Mouse (Mus musculus): ENCODE measurements at regions not wholly inside any gene's neighbourhood (a gene's known extent, or its start where the extent isn't known, plus 50 kb on each side); places are given as distances from the start of the nearest gene placed in this dataset.

GRCm38 (mm10) chr5:133189798-133190571 lies 646.8 kb upstream of the Auts2 start:
- DNase-seq = no peak

DNA sequence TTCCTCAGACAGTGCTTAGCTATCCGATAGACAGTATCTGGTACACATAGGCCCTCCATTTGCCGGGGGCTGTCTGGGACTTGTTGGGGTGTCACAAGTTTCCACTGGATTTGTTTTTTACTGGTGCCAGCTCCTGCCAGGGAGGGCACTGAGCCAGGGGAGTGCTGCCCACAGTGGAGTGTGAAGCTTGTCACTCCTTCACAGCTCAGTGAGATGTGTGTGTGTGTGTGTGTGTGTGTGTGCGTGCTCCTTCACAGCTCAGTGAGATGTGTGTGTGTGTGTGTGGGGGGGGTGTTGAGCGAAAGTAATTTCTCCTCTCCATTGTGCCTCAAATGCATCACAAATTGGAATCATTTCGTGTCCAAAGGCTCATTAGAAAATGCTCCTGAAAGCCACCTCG lies 632.5 kb upstream of the Auts2 start:
- DNase-seq = no peak

GRCm38 (mm10) chr5:133173155-133173723 lies 630.1 kb upstream of the Auts2 start:
- DNase-seq = peak; percentile 8

GRCm38 (mm10) chr5:133172686-133173085 lies 629.5 kb upstream of the Auts2 start:
- no peak for DNase-seq

DNA sequence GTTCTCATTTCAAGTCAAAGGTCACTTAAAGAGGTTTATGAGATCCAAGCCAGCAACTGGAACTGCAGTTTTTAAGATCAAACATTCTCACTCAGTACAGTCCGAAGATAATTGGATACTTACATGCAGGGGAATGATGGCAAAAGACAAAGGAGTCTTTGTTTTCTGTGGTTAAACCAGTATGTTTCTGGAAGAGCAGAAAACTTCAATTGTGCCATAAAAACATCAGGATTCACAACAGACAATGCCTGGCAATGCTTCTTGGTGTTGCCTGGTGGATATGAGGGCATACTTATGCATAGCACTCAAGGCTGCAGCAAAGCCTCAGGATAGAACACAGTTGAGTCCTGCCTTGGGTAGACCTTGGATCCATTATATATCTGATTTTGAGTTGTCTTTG lies 628.1 kb upstream of the Auts2 start:
- no peak for DNase-seq

DNA sequence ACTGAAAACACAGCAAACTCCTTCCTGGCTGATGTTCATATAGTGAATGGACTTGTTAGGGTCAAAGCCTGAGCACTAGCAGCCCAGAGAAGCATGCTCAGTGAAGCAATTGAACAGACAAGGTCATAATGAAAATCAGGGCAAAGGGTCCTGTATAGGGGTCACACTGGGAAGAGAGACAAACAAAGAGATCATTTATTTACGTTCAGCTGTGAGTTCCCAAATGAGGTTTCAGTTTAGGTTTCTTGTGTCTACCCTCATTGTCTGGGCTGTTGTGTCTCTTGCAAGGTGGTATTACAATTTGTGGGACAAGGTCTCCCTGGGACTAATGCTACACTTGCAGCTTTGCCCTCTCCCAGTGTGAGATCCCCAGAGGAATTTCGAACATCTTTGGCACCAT lies 624.4 kb upstream of the Auts2 start:
- no peak for DNase-seq

GRCm38 (mm10) chr5:133167001-133167461 lies 623.9 kb upstream of the Auts2 start:
- DNase-seq = no peak

- DNase-seq = no peak
Observed at GRCm38 (mm10) chr5:133156115-133156857, 613.1 kb upstream of the Auts2 start.

- no peak for DNase-seq
Observed at GRCm38 (mm10) chr5:133145996-133146395, 602.9 kb upstream of the Auts2 start.

DNA sequence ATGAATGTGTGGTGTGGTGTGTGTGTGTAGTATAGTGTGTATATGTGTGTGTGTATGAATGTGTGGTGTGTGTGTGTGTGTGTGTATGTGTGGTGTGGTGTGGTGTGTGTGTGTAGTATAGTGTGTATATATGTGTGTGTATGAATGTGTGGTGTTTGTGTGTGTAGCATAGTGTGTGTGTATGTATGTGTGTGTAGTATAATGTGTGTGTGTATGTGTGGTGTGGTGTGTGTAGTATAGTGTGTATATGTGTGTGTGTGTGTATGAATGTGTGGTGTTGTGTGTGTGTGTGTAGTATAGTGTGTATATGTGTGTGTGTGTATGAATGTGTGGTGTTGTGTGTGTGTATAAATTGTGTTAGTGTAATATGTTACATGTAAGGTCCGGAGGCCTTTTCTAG lies 600.5 kb upstream of the Auts2 start:
- no peak for DNase-seq

GRCm38 (mm10) chr5:133142401-133143115 lies 599.4 kb upstream of the Auts2 start:
- no peak for DNase-seq

- no peak for DNase-seq
Observed at GRCm38 (mm10) chr5:133131042-133131441, 587.9 kb upstream of the Auts2 start.

DNA sequence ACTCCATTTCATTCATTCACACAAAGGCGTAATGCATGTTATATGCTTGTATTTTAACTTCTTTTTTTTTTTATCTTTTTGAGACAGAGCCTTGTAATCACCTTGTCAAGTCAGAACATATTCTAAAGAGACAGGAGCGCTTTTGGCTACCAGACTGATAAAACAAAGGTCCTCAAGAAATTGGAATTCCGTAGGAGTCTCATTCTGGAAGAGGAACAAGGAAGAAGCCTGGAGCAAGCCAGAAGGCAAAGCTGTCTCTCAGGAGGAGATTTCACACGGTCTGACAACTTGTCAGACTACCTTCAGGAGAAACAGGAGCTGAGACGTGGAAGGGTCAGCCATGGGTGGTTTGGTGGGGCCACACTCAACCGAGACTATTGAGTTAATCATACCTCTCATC lies 587.2 kb upstream of the Auts2 start:
- DNase-seq = no peak

DNA sequence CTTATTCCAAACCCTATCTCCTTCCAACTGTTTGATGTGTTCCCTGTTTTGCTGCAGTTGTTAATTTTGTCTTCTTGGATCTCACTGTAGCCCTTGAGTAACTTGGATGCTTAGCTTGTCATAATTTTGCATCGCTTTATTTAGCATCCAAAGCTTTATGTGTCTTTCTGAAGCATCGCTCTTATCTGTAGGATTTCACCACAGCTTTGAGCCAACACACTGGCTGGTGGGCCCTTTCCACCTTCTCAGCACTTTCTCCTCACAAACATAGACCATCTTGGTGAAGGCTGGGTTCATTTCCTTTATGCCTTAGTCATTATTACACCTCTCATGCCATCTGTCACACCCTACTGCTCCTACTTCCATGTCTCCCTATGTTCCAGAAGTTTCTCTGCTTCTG lies 581.1 kb upstream of the Auts2 start:
- no peak for DNase-seq

GRCm38 (mm10) chr5:133113946-133114345 lies 570.8 kb upstream of the Auts2 start:
- no peak for DNase-seq

DNA sequence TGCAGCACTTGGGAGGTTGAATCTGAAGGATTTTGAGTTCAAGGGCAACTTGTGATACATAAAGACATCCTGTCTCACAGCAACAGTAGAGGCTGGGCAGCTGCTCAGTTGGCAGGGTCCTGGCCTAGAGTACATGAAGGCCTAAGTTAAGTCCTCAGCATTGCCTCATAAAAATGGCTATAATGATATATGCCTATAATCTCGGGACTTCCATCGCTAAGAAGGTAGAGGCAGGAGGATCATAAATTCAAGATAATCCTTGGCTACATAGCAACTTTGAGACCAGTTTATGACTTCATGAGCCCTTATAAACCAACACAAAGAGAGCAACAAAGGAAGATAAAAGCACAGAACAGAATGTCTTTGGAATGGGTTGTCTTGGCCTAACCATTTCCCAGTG lies 570.0 kb upstream of the Auts2 start:
- no peak for DNase-seq

DNA sequence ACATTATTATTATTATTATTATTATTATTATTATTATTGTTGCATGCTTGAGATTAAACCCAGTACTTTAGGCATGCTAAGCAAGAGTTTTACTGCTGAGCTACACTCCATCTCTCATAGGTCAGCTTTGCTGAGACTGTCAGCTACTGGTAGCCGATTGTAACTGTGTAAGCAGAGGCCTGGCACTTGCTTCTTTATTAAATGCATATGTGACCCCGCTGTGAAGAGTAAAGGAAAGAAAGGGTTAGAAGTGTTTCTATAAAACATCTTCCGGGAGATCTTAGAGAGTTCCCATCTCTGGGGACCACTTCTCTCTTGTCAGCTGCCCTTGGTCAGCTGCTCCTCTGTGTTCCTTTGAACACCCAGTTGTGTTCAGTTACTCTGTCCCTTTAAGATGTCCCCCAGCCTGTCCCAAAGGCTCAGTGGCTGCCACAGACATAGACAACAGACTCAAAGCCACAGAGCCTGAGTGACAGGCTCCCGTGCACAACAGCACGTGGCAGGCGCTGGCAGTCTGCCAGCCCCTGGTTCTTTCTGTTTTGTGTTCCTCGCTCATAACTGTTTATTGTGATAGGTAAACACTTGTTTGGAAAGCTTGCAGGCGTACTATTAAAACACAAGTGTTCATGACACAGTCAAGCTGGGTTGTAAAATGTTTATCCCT lies 563.7 kb upstream of the Auts2 start:
- DNase-seq = no peak

GRCm38 (mm10) chr5:133096340-133096739 lies 553.2 kb upstream of the Auts2 start:
- no peak for DNase-seq

DNA sequence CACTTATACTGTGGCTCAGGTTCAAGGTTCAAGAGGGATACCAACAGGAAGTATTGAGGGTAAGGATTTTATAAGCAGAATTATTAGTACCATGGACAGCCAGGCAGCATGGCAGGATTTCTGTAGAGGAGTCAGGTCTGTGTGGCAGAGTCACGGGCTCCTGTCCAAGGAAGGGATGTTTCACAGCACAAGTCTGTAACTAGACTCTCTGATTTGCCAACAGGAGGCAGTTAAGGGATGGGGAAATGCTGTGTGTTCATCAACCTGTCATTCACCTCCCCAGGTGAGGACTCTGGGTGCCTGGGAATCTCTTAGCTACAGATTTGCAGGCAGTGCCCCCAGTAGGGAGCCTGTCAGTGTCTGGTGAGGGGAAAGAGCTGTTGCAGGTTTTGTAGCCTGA lies 541.7 kb upstream of the Auts2 start:
- DNase-seq = no peak

DNA sequence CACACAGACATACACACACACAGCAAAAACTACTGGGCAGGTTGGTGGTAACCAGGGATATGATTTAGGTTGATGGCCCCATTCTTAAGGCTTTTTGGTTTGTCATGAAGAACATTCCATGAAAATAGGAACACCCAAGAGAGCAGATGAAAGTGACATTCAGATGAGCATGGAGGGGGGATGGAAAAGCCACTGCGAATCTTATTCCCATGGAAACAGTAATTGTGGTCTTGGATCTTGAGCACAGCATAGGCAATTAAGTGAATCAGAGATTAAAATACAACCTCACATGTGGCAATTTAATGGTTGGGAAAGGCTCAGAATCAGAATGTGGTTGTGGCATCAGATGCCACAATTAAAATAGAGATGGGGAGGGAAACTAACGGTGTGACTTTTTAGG lies 537.6 kb upstream of the Auts2 start:
- DNase-seq = no peak

GRCm38 (mm10) chr5:133078916-133079315 lies 535.8 kb upstream of the Auts2 start:
- peak; percentile 51 for DNase-seq

DNA sequence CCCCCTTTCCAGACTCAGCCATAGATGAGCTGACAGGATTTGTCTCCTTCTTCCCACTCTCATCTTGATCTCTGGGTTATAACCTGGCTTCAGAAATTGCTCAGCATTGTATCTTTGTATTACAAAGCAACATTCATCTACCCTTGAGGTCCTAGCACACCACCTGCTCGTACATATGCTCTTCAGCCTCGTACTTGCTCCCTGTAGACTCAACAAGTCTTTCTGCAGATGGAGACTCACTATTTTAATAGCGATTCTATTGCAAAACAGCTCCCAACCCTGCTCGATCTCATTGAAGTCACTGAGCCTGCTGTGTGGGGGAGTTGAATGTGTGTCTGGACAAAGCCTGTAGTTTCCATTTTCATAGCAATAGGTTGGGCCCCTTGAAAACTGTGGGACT lies 535.2 kb upstream of the Auts2 start:
- DNase-seq = peak; percentile 5

DNA sequence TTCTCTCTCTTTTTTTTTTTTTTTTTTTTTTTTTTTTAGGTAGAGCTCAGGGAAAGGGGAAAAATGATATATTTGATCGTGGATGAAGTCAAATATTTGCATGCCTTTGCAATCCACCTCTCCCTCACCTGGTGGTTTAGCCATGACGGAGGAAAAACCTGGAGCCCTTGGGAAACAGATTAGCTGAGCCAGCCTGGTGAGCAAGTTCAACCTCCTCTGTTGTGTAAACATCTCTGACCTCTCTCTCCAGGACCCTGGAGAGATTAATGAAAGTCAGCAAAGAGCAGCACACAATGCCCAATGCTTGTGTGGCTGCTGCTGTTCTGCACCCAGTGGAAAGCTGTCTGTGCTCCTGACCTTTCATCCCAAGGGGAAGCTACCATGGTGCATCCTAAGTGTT lies 530.2 kb upstream of the Auts2 start:
- DNase-seq = no peak

All from cerebellum, adult 11 months (tissue).